Mouse (Mus musculus): Measurements from ENCODE around the gene Pth2r. TPM values are rescaled to one million over a fixed set of nuclear protein-coding genes. Genes with fewer than 3 reads are reported as not detected.

Gene Pth2r
- total and polyA plus RNA-seq, 2 experiments from 2014 or later, result 1.9 to 3.0 TPM

DNA sequence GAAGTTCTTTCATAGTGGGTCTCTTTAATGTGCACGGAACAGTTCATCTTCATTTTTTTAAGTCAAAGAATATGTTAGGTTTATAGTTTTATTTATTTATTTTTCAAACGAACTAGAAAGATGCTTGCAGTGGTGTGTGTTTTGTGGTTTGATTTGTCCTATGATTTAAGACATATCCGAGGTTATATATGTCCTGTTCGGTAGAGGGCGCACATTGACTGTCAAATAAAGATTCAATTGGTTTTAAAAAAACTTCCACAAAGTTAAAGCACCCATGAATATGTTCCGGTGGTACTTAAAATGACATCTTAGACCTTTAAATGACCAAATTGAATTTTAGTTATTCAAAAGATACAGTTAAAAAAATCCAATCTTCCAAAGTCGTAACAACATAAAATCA, 30.3 kb downstream of the Pth2r start:
- H3K4me1 ChIP-seq (ENCODE audit: insufficient read depth, low read length), result peaks cover 11% of the 10 kb centered on the region
- 0 out of 2 replicates have a peak, but pooled peaks cover 5% of the 10 kb centered on the region for H3K27me3 ChIP-seq (ENCODE audit: insufficient read depth, low read length)
- H3K9me3 ChIP-seq (ENCODE audit: low read length), result no peaks in the 10 kb centered on the region
- peak; percentile 70 for TF ChIP-seq CTCF (IDR thresholded peaks at IDR 0.05; ENCODE audit: low read depth)
- DNase-seq (ENCODE audit: low spot score), result peak; percentile 88
- H3K4me3 ChIP-seq (ENCODE audit: low read length), result peak overlapping the region; percentile 43
- WGBS, result 9% methylated on average over 7 of the region's 7 CpGs
- no peaks in the 10 kb centered on the region for H3K36me3 ChIP-seq (ENCODE audit: insufficient read depth, low read length)
- H3K27ac ChIP-seq, result no peak overlapping the region
- ATAC-seq, result no peak; the same call in 1 of the 2 replicates
- H3K9ac ChIP-seq (replicated peaks; ENCODE audit: low read length), result no peak overlapping the region
- peak overlapping the region; percentile 95 for H3K4me2 ChIP-seq (ENCODE audit: low read depth, low read length)

- WGBS, result 43% methylated on average over 2 of the region's 2 CpGs
- H3K27me3 ChIP-seq (ENCODE audit: insufficient read depth, low read length), result 0 out of 2 replicates have a peak, but pooled peaks cover 5% of the 10 kb centered on the region
- H3K36me3 ChIP-seq (ENCODE audit: insufficient read depth, low read length), result no peaks in the 10 kb centered on the region
- ATAC-seq (no peak), DNase-seq (ENCODE audit: low spot score) (peak; percentile 30)
- H3K27ac ChIP-seq, result no peak overlapping the region
- peak; percentile 55 for TF ChIP-seq CTCF (IDR thresholded peaks at IDR 0.05; ENCODE audit: low read depth)
- H3K9ac ChIP-seq (replicated peaks; ENCODE audit: low read length), result no peak overlapping the region
- H3K4me2 ChIP-seq (ENCODE audit: low read depth, low read length), result no peak overlapping the region
- H3K4me1 ChIP-seq (ENCODE audit: insufficient read depth, low read length), result peaks cover 11% of the 10 kb centered on the region
- H3K4me3 ChIP-seq (ENCODE audit: low read length), result no peak overlapping the region
- no peaks in the 10 kb centered on the region for H3K9me3 ChIP-seq (ENCODE audit: low read length)
These were observed 31.0 kb downstream of the Pth2r start for GRCm38 (mm10) chr1:65312896-65313295.

GRCm38 (mm10) chr1:65314054-65315021, 32.5 kb downstream of the Pth2r start:
- DNase-seq (ENCODE audit: low spot score) (no peak), ATAC-seq (no peak)
- TF ChIP-seq CTCF (IDR thresholded peaks at IDR 0.05; ENCODE audit: low read depth), result no peak
- Histone ChIP-seq H3K4me3 (ENCODE audit: low read length) (no peak overlapping the region), H3K4me1 (ENCODE audit: insufficient read depth, low read length) (peaks cover 11% of the 10 kb centered on the region), H3K36me3 (ENCODE audit: insufficient read depth, low read length) (no peaks in the 10 kb centered on the region), H3K27ac (no peak overlapping the region), H3K27me3 (ENCODE audit: insufficient read depth, low read length) (0 out of 2 replicates have a peak, but pooled peaks cover 5% of the 10 kb centered on the region), H3K9me3 (ENCODE audit: low read length) (no peaks in the 10 kb centered on the region), H3K4me2 (ENCODE audit: low read depth, low read length) (peak overlapping the region; percentile 36), H3K9ac (replicated peaks; ENCODE audit: low read length) (no peak overlapping the region)
- WGBS, result 46% methylated on average over 13 of the region's 13 CpGs

- no peak for ATAC-seq
- Histone ChIP-seq H3K4me1 (ENCODE audit: insufficient read depth, low read length) (peaks cover 11% of the 10 kb centered on the region), H3K27ac (no peak overlapping the region), H3K36me3 (ENCODE audit: insufficient read depth, low read length) (no peaks in the 10 kb centered on the region), H3K27me3 (ENCODE audit: insufficient read depth, low read length) (0 out of 2 replicates have a peak, but pooled peaks cover 5% of the 10 kb centered on the region), H3K4me3 (ENCODE audit: low read length) (no peak overlapping the region), H3K9me3 (ENCODE audit: low read length) (no peaks in the 10 kb centered on the region), H3K4me2 (ENCODE audit: low read depth, low read length) (peak overlapping the region; percentile 36; the same call in 1 of the 2 replicates), H3K9ac (replicated peaks; ENCODE audit: low read length) (no peak overlapping the region)
- TF ChIP-seq CTCF (IDR thresholded peaks at IDR 0.05; ENCODE audit: low read depth), result no peak
- DNase-seq (ENCODE audit: low spot score), result no peak
- WGBS, result 61% methylated on average over 8 of the region's 8 CpGs
These were observed 33.2 kb downstream of the Pth2r start for GRCm38 (mm10) chr1:65315022-65315407.

DNA sequence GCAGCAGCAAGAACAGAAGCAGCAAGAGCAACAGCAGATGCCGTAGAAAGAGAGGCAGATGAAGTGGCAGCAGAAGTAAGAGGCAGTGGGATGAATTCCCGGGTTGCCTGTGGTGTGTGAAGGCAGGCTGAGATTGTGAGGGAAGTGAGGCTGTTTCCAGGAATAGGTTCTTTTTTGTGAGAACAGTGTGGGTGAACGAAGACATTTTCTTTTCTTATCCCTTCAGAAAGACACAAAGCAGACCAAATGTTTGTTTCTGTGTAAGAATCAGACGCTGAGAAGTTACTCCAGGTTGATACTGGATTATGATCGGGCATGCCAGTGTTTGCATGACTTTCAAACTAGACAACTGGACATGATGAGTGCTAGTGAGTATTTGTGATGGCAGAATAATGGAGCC, 52.2 kb downstream of the Pth2r start:
- no peaks in the 10 kb centered on the region for H3K9me3 ChIP-seq (ENCODE audit: low read length)
- no peak overlapping the region for H3K9ac ChIP-seq (replicated peaks; ENCODE audit: low read length)
- no peak for TF ChIP-seq CTCF (IDR thresholded peaks at IDR 0.05; ENCODE audit: low read depth)
- H3K4me1 ChIP-seq (ENCODE audit: insufficient read depth, low read length), result no peaks in the 10 kb centered on the region
- ATAC-seq (no peak), DNase-seq (ENCODE audit: low spot score) (no peak)
- no peak overlapping the region for H3K4me2 ChIP-seq (ENCODE audit: low read depth, low read length)
- no peaks in the 10 kb centered on the region for H3K27me3 ChIP-seq (ENCODE audit: insufficient read depth, low read length)
- H3K27ac ChIP-seq, result no peak overlapping the region
- 82% methylated on average over 5 of the region's 5 CpGs for WGBS
- no peak overlapping the region for H3K4me3 ChIP-seq (ENCODE audit: low read length)
- H3K36me3 ChIP-seq (ENCODE audit: insufficient read depth, low read length), result no peaks in the 10 kb centered on the region

- DNase-seq (ENCODE audit: low spot score) (no peak), ATAC-seq (no peak)
- WGBS, result 79% methylated on average over 2 of the region's 2 CpGs
- Histone ChIP-seq H3K4me3 (ENCODE audit: low read length) (no peak overlapping the region), H3K4me2 (ENCODE audit: low read depth, low read length) (no peak overlapping the region), H3K36me3 (ENCODE audit: insufficient read depth, low read length) (no peaks in the 10 kb centered on the region), H3K4me1 (ENCODE audit: insufficient read depth, low read length) (no peaks in the 10 kb centered on the region), H3K9ac (replicated peaks; ENCODE audit: low read length) (no peak overlapping the region), H3K9me3 (ENCODE audit: low read length) (no peaks in the 10 kb centered on the region), H3K27me3 (ENCODE audit: insufficient read depth, low read length) (no peaks in the 10 kb centered on the region), H3K27ac (no peak overlapping the region)
- no peak for TF ChIP-seq CTCF (IDR thresholded peaks at IDR 0.05; ENCODE audit: low read depth)
These were observed 55.9 kb downstream of the Pth2r start for GRCm38 (mm10) chr1:65337768-65338167.

- no peaks in the 10 kb centered on the region for H3K27me3 ChIP-seq (ENCODE audit: insufficient read depth, low read length)
- ATAC-seq (no peak), DNase-seq (ENCODE audit: low spot score) (peak; percentile 53)
- no peaks in the 10 kb centered on the region for H3K36me3 ChIP-seq (ENCODE audit: insufficient read depth, low read length)
- no peaks in the 10 kb centered on the region for H3K9me3 ChIP-seq (ENCODE audit: low read length)
- H3K9ac ChIP-seq (replicated peaks; ENCODE audit: low read length), result no peak overlapping the region
- H3K4me3 ChIP-seq (ENCODE audit: low read length), result no peak overlapping the region
- no peak overlapping the region for H3K27ac ChIP-seq
- H3K4me2 ChIP-seq (ENCODE audit: low read depth, low read length), result no peak overlapping the region
- TF ChIP-seq CTCF (IDR thresholded peaks at IDR 0.05; ENCODE audit: low read depth), result no peak
- no peaks in the 10 kb centered on the region for H3K4me1 ChIP-seq (ENCODE audit: insufficient read depth, low read length)
- WGBS, result 33% methylated on average over 2 of the region's 2 CpGs
These were observed 58.4 kb downstream of the Pth2r start for GRCm38 (mm10) chr1:65340240-65340639.

All from hindbrain, postnatal 0 days (tissue).